Mouse (Mus musculus): ENCODE data around the gene Zfp292.

The Zfp292 gene

GRCm38 (mm10) chr4:34797294-34797983, 85.3 kb downstream of the Zfp292 start:
- no peak for DNase-seq (ENCODE audit: low read depth)

GRCm38 (mm10) chr4:34796294-34796693, 86.5 kb downstream of the Zfp292 start:
- DNase-seq (ENCODE audit: low read depth), result no peak

DNA sequence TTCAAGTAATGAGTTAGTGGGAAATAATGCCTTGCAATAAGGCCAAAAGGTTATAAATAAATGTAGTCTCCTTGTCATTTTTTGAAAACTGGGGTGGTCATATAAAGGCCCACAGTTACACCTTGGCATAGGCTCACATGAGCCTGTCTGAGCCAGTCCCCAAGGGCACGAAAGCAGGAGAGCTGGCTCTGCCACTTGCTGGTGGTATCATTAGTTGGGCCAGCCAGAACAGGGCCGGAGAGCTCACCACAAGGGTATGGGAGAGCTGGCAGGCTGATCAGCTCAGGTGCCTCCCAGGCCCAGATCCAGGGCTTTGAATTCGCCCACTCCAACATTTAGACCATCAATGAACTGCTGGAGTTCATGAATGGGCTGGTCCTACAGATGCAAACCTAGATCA, 96.3 kb downstream of the Zfp292 start:
- DNase-seq (ENCODE audit: low read depth), result no peak

GRCm38 (mm10) chr4:34785646-34786045, 97.1 kb downstream of the Zfp292 start:
- no peak for DNase-seq (ENCODE audit: low read depth)

GRCm38 (mm10) chr4:34784865-34785264, 97.9 kb downstream of the Zfp292 start:
- DNase-seq (ENCODE audit: low read depth), result no peak

DNA sequence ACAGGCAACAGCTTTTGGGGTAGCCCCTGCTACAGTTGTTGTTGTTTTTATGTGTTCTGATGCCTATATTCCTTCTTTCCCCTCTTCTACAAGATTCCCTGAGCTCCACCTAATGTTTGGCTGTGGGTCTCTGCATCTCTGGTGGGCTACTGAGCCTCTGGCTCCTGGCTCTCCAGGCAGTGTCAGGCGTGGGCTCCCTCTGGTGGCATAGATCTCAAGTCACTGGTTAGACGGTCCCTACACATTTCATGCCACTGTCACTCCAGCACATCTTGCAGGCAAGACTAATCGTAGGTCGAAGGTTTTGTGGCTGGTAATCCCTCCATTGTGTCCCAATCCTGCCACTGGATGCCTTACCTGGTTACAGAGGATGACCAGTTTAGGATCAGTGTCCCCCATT, 100.0 kb downstream of the Zfp292 start:
- DNase-seq (ENCODE audit: low read depth), result no peak

DNA sequence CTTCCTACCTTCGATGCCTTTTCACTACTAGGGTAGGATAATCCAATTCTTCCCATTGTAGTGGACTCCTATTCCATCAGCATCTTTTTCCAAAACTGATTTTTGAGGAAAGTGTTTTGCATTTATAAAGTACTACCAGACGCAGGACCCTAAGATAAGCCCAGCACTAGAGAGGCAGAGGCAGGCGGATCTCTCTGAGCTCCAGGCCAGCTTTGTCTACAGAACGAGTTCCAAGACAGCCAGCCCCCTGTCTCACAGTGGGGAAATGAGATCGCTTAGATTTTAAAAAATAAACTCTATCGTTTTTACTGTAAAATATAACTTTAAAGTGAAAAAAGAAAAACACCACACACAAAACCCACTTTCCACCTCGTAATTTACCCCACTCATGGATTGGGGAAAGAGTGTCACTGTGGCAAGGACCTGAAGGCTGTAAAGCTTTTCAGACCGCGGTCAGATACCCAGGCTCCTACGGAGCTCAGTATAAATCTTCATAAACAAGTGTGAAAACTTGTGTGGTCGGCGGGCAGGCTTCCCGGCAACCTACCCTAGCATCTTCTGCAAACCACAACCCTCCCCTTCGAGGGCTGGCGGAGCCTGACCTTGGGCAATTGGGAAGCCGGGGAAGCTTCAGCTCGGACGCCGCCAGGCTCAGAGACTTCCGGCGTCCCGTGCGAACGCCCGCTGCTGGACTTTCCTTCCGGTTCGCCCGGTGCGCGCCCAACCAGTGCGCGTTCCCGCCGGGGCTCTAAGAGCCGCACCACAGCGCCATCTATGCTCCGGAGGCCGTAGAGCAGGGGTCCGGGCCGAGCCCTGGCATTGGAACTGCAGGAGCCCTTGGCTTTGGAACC, 104.9 kb downstream of the Zfp292 start, which contains the start of gene Smim8:
Gene Smim8 (minus strand): TSS at position 747 of the 851 bp plus-strand sequence.
- peak; percentile 92 for DNase-seq (ENCODE audit: low read depth)

DNA sequence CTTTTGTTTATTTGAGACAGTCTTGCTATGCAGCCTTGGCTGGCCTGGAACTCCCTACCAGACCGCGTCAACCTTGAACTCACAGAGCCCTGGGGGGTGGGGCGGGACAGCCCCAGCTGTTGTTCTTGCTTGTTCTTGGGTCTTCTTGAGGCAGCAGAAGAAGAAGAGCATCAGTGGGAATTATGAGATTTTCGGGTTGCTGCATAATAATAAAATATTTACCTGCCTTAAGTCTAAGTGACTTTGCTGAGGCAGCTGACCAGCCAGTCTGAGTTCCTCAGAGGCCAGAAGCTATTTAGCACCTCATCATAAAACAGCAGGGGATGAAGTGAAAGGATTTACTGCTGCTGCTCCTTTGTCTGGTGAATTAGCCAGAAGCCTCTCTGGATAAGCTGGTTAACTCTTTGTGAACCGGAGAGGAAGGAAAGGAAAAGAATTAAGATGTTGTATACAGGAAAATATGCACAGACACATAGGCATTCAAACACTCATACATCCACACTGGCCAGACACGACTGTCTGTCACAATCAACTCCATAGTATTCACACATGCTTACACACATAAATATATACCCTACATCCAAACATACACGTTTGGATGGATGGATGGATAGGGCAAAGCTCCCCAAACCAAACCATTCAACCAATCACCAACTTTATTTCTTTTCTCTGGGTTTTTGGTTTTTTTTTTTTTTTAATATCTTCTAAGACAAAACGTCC, 110.9 kb downstream of the Zfp292 start:
- no peak for DNase-seq (ENCODE audit: low read depth)

- DNase-seq (ENCODE audit: low read depth), result no peak
Observed at GRCm38 (mm10) chr4:34756163-34756562, 126.6 kb downstream of the Zfp292 start, which contains the start of gene Gm136. Gene Gm136 (minus strand): TSS chr4:34756263.

Data from NIH3T3 (cell line).